11 mouse cellular contexts compared by ENCODE assay signal in genomic region chr4:119865827-119866455, GRCm38 (mm10).
DNase-seq lines count a peak whose midpoint lies in the region; ATAC-seq and TF ChIP-seq lines count a peak whose summit lies in the region.
"Had no signal": no experiment of that assay in that cellular context is flagged by ENCODE, and none has a peak within 500 bp of the region (broad histone marks: within the 10 kb centered on the region; RNA-seq: fewer than 3 reads in every experiment).

No protein-coding gene starts in this region.

- H3K4me2 ChIP-seq in hindbrain, embryonic 13.5 days = no peak overlapping the region
- H3K4me2 ChIP-seq in hindbrain, embryonic 14.5 days (replicated peaks) = no peak overlapping the region
- H3K4me2 ChIP-seq in limb, embryonic 14.5 days (replicated peaks; ENCODE audit: low read depth, low read length, severe bottlenecking) = no peak overlapping the region
- H3K4me2 ChIP-seq in neural tube, embryonic 15.5 days = no peak overlapping the region

- 71% methylated on average over 3 of the region's 3 CpGs for WGBS in hindbrain, embryonic 13.5 days
- WGBS in hindbrain, embryonic 14.5 days = 72% methylated on average over 3 of the region's 3 CpGs
- WGBS in limb, embryonic 14.5 days = 43% methylated on average over 3 of the region's 3 CpGs
- WGBS in neural tube, embryonic 15.5 days = 64% methylated on average over 3 of the region's 3 CpGs

- H3K9ac ChIP-seq in hindbrain, embryonic 13.5 days = no peak overlapping the region
- H3K9ac ChIP-seq in hindbrain, embryonic 14.5 days = no peak overlapping the region
- no peak overlapping the region for H3K9ac ChIP-seq in limb, embryonic 14.5 days (ENCODE audit: low read depth, low read length, severe bottlenecking)
- H3K9ac ChIP-seq in neural tube, embryonic 15.5 days (replicated peaks) = no peak overlapping the region

- no peak for ATAC-seq in hindbrain, embryonic 13.5 days (ENCODE audit: low FRiP score)
- ATAC-seq in hindbrain, embryonic 14.5 days (ENCODE audit: low FRiP score) = no peak
- ATAC-seq in limb, embryonic 14.5 days (ENCODE audit: low FRiP score, low read depth) = peak; percentile 55
- no peak for ATAC-seq in neural tube, embryonic 15.5 days (ENCODE audit: low FRiP score)
- ATAC-seq: activated CD4-positive, CD25-positive, alpha-beta regulatory T cell, adult 4 months had no signal

- no peaks in the 10 kb centered on the region for H3K36me3 ChIP-seq in hindbrain, embryonic 13.5 days
- H3K36me3 ChIP-seq in hindbrain, embryonic 14.5 days (replicated peaks; ENCODE audit: control insufficient read depth, insufficient read depth) = no peaks in the 10 kb centered on the region
- H3K36me3 ChIP-seq in limb, embryonic 14.5 days (ENCODE audit: control insufficient read depth, insufficient read depth, low read length) = no peaks in the 10 kb centered on the region
- H3K36me3 ChIP-seq in neural tube, embryonic 15.5 days = no peaks in the 10 kb centered on the region

- H3K4me3 ChIP-seq in hindbrain, embryonic 13.5 days = no peak overlapping the region
- no peak overlapping the region for H3K4me3 ChIP-seq in hindbrain, embryonic 14.5 days (replicated peaks; ENCODE audit: low read length)
- H3K4me3 ChIP-seq in limb, embryonic 14.5 days (replicated peaks; ENCODE audit: low read length) = no peak overlapping the region
- H3K4me3 ChIP-seq in neural tube, embryonic 15.5 days (replicated peaks) = no peak overlapping the region

- no peak for TF ChIP-seq POLR2A in limb, embryonic 14.5 days (IDR thresholded peaks at IDR 0.05; ENCODE audit: borderline replicate concordance, extremely low read depth, insufficient read depth, insufficient read length)

- peaks cover 16% of the 10 kb centered on the region for H3K4me1 ChIP-seq in hindbrain, embryonic 13.5 days (replicated peaks)
- 0 out of 2 replicates have a peak, but pooled peaks cover 7% of the 10 kb centered on the region for H3K4me1 ChIP-seq in hindbrain, embryonic 14.5 days (replicated peaks; ENCODE audit: control insufficient read depth, insufficient read depth, low read length)
- H3K4me1 ChIP-seq in limb, embryonic 14.5 days (ENCODE audit: control insufficient read depth, insufficient read depth, low read length) = peaks cover 4% of the 10 kb centered on the region; the same call in 1 of the 2 replicates
- peaks cover 22% of the 10 kb centered on the region for H3K4me1 ChIP-seq in neural tube, embryonic 15.5 days

- no peaks in the 10 kb centered on the region for H3K9me3 ChIP-seq in hindbrain, embryonic 13.5 days
- no peaks in the 10 kb centered on the region for H3K9me3 ChIP-seq in hindbrain, embryonic 14.5 days (ENCODE audit: control insufficient read depth, low read length)
- H3K9me3 ChIP-seq in limb, embryonic 14.5 days (ENCODE audit: control insufficient read depth, low read length) = no peaks in the 10 kb centered on the region
- no peaks in the 10 kb centered on the region for H3K9me3 ChIP-seq in neural tube, embryonic 15.5 days (replicated peaks)

- no peaks in the 10 kb centered on the region for H3K27me3 ChIP-seq in hindbrain, embryonic 13.5 days
- no peaks in the 10 kb centered on the region for H3K27me3 ChIP-seq in hindbrain, embryonic 14.5 days (ENCODE audit: control insufficient read depth, insufficient read depth, low read length)
- H3K27me3 ChIP-seq in limb, embryonic 14.5 days (ENCODE audit: control insufficient read depth, insufficient read depth, low read length) = no peaks in the 10 kb centered on the region
- no peaks in the 10 kb centered on the region for H3K27me3 ChIP-seq in neural tube, embryonic 15.5 days (replicated peaks)
- H3K27me3 ChIP-seq: CH12.LX had no signal

- peak overlapping the region; percentile 12; the same call in 1 of the 2 replicates for H3K27ac ChIP-seq in hindbrain, embryonic 13.5 days
- no peak overlapping the region for H3K27ac ChIP-seq in hindbrain, embryonic 14.5 days
- no peak overlapping the region for H3K27ac ChIP-seq in limb, embryonic 14.5 days (replicated peaks; ENCODE audit: low read depth, low read length)
- H3K27ac ChIP-seq in neural tube, embryonic 15.5 days (replicated peaks) = no peak overlapping the region

- DNase-seq in hindbrain, embryonic 14.5 days (ENCODE audit: low spot score) = no peak
- DNase-seq in Muller cell, postnatal 12 days (ENCODE audit: inconsistent ontology term) = peak; percentile 55
- peak; percentile 51 for DNase-seq in gastrocnemius, adult 18-20 months (ENCODE audit: low spot score)
- DNase-seq in limb, embryonic 14.5 days (ENCODE audit: low spot score) = peak; percentile 50
- DNase-seq in frontal cortex, adult 2 months (ENCODE audit: extremely low spot score in 1 of 2, low spot score in 1 of 2) = no peak
- no peak for DNase-seq in layer of hippocampus, adult 18-20 months (ENCODE audit: low spot score in 2 of 2)
- DNase-seq: cerebellum, adult 11 months had no signal

Comparison
In these comparisons a context has a peak if more than half of its experiments do, and no peak if none do; other contexts are left out.
1. DNase-seq: peak in Muller cell, postnatal 12 days (single experiment), gastrocnemius, adult 18-20 months (single experiment) and limb, embryonic 14.5 days (single experiment); none in hindbrain, embryonic 14.5 days (single experiment), frontal cortex, adult 2 months (0 of 2) and layer of hippocampus, adult 18-20 months (0 of 2).